Mouse (Mus musculus) embryo, embryonic 9.5 days (tissue): ENCODE measurements at regions not wholly inside any gene's neighbourhood (a gene's known extent, or its start where the extent isn't known, plus 50 kb on each side); places are given as distances from the start of the nearest gene placed in this dataset.
A peak's percentile ranks its signal among the peaks of the same experiment; 100 is the strongest.

Experiments
- DNase-seq: peaks from one replicate; pipeline ENCODE4 v3.0.0-alpha.2; 2017; ENCODE audit errors: extremely low spot score

- DNase-seq, result no peak
Observed at GRCm38 (mm10) chrX:169554359-169554758, 130.6 kb upstream of the Mid1 start.

GRCm38 (mm10) chrX:169552851-169553250, 132.1 kb upstream of the Mid1 start:
- no peak for DNase-seq

- no peak for DNase-seq
Observed at GRCm38 (mm10) chrX:169544037-169544436, 141.0 kb upstream of the Mid1 start.

GRCm38 (mm10) chrX:169508229-169508628, 176.8 kb upstream of the Mid1 start:
- DNase-seq, result no peak

GRCm38 (mm10) chrX:169493577-169493976, 173.4 kb upstream of the Hccs start:
- no peak for DNase-seq

- no peak for DNase-seq
Observed at GRCm38 (mm10) chrX:169473518-169473917, 153.3 kb upstream of the Hccs start.

GRCm38 (mm10) chrX:169470715-169471114, 150.5 kb upstream of the Hccs start:
- no peak for DNase-seq

- no peak for DNase-seq
Observed at GRCm38 (mm10) chrX:169450159-169450558, 130.0 kb upstream of the Hccs start.

GRCm38 (mm10) chrX:169439546-169439945, 119.4 kb upstream of the Hccs start:
- no peak for DNase-seq

- DNase-seq, result peak; percentile 1
Observed at GRCm38 (mm10) chrX:169438626-169439025, 118.5 kb upstream of the Hccs start.

GRCm38 (mm10) chrX:169433903-169434302, 113.7 kb upstream of the Hccs start:
- no peak for DNase-seq

GRCm38 (mm10) chrX:169396825-169397224, 76.7 kb upstream of the Hccs start:
- no peak for DNase-seq

GRCm38 (mm10) chrX:169386640-169387039, 66.5 kb upstream of the Hccs start:
- DNase-seq, result no peak
